In the genomic region with DNA sequence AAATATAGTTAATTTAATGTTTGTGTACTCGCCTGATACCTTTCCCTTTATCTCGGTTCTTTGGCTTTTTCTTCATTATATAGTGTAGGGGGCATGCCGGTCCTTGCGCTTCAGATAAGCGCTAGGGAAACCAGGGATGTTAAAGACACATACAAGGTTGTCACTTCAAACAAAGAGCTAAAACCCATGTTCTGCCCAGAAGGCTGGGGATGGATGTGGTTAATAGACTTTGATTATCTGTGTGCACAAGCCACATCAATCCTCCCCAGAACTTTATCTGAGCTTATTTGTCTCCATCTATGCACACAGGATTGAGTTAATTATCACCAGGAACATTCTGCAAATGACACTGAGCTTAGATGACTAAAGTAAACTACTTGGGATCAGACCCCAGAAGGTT, we compare ENCODE assay signal across 17 mouse cellular contexts.
"Had no signal": no experiment of that assay in that cellular context is flagged by ENCODE, and none has a peak within 500 bp of the region (broad histone marks: within the 10 kb centered on the region; RNA-seq: fewer than 3 reads in every experiment).

No protein-coding gene starts in this region.

- H3K4me2 ChIP-seq: kidney, embryonic 15.5 days; limb, embryonic 12.5 days; limb, embryonic 15.5 days; midbrain, embryonic 11.5 days had no signal

- H3K36me3 ChIP-seq: kidney, embryonic 15.5 days; limb, embryonic 12.5 days; limb, embryonic 15.5 days had no signal

- H3K9me3 ChIP-seq: kidney, embryonic 15.5 days; limb, embryonic 12.5 days; limb, embryonic 15.5 days; megakaryocyte, embryonic 14.5 days had no signal

- ATAC-seq: intestine, postnatal 0 days had no signal

- H3K4me1 ChIP-seq: kidney, embryonic 15.5 days; limb, embryonic 12.5 days; limb, embryonic 15.5 days had no signal

- DNase-seq: kidney, adult 2 months; kidney, postnatal 10 days; kidney, postnatal 36 days; layer of hippocampus, postnatal 36 days; left cerebral cortex, postnatal 4 days; lung, adult 2 months; midbrain, embryonic 14.5 days; thymus, adult 18-20 months; thymus, postnatal 36 days had no signal

- H3K4me3 ChIP-seq: kidney, embryonic 15.5 days; left cerebral cortex, adult 2 months; limb, embryonic 12.5 days; limb, embryonic 15.5 days; megakaryocyte, embryonic 14.5 days had no signal

- H3K9ac ChIP-seq: kidney, embryonic 15.5 days; limb, embryonic 12.5 days; limb, embryonic 15.5 days had no signal

- H3K27ac ChIP-seq: kidney, embryonic 15.5 days; left cerebral cortex, adult 2 months; limb, embryonic 12.5 days; limb, embryonic 15.5 days; macrophage had no signal

- H3K27me3 ChIP-seq: kidney, embryonic 15.5 days; limb, embryonic 12.5 days; limb, embryonic 15.5 days; megakaryocyte, embryonic 14.5 days had no signal
